Mouse (Mus musculus): ENCODE measurements at regions not wholly inside any gene's neighbourhood (a gene's known extent, or its start where the extent isn't known, plus 50 kb on each side); places are given as distances from the start of the nearest gene placed in this dataset.

DNA sequence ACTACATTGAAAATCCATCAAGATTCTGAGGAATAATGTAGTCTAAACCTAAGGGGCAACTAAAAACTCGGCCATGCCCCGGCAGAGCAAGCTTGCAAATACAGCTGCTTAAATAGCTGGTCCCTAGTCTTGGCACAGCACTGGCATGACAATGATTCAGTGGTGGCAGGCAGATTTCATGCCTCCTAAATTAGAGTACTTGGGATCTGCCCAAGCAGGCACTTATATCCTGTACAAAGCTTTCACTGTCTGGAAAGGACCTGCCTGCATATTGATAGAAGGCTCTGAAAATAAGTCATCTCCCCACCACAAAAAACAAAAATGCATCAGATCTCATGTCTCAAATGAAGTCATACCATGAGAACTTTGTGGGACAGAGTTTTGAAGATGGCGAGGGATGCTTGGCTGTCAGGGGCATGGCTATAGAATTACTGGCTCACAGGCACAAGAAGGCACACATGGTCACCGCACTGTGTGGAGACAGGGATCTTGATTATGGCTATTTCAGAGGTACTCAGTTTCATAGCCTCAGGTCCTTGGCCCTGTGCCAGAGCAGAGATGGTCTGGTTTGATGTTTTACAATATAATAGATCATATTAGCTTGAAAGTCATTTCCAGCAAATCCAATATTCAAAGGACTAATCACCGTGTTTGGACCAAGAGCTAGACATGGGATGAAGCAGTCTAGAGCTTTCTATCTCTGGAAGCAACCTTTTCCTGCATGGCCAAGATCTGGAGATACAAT is 217.7 kb downstream of the Gm45692 start:
- Histone ChIP-seq H3K9me3 (replicated peaks) (no peaks in the 10 kb centered on the region), H3K27me3 (no peaks in the 10 kb centered on the region), H3K4me3 (replicated peaks) (no peak overlapping the region), H3K36me3 (no peaks in the 10 kb centered on the region), H3K4me2 (no peak overlapping the region), H3K4me1 (replicated peaks) (no peaks in the 10 kb centered on the region), H3K27ac (no peak overlapping the region), H3K9ac (no peak overlapping the region)
- ATAC-seq (ENCODE audit: low read depth) (no peak), DNase-seq (no peak)
- 63% methylated on average over 5 of the region's 5 CpGs for whole genome bisulfite sequencing (ENCODE audit: insufficient replicate concordance)

GRCm38 (mm10) chr8:26345078-26345477 is 225.7 kb downstream of the Gm45692 start:
- H3K9ac ChIP-seq: no peak overlapping the region
- H3K27me3 ChIP-seq: no peaks in the 10 kb centered on the region
- H3K27ac ChIP-seq: no peak overlapping the region
- H3K4me1 ChIP-seq (replicated peaks): peaks cover 4% of the 10 kb centered on the region
- 20% methylated on average over 6 of the region's 6 CpGs for WGBS (ENCODE audit: insufficient replicate concordance)
- DNase-seq: peak; percentile 3
- H3K9me3 ChIP-seq (replicated peaks): no peaks in the 10 kb centered on the region
- no peak for ATAC-seq (ENCODE audit: low read depth)
- no peak overlapping the region for H3K4me2 ChIP-seq
- no peaks in the 10 kb centered on the region for H3K36me3 ChIP-seq
- H3K4me3 ChIP-seq (replicated peaks): no peak overlapping the region

DNA sequence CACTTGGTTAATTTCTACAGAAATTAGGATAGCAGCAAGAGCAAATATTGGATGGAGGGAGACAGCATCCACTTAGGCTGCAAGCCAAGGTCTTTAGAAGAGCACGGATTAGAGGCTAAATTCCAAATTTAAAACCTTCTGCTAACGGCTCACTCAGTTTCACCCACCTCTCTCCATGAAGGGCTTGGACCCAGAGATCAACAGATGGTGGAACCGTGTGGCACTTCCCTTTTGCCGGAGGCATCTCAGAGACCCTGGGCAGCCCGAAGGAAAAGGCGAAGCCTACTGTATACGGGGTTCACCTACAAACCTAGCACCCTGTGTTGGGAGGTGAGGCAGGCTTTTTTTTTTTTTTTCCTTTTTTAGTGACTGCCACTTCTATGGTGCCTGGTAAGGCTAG is 229.9 kb downstream of the Gm45692 start:
- DNase-seq (no peak), ATAC-seq (ENCODE audit: low read depth) (no peak)
- Histone ChIP-seq H3K27me3 (no peaks in the 10 kb centered on the region), H3K4me3 (replicated peaks) (no peak overlapping the region), H3K9ac (no peak overlapping the region), H3K27ac (no peak overlapping the region), H3K4me1 (replicated peaks) (peaks cover 4% of the 10 kb centered on the region), H3K9me3 (replicated peaks) (no peaks in the 10 kb centered on the region), H3K36me3 (no peaks in the 10 kb centered on the region), H3K4me2 (no peak overlapping the region)
- WGBS (ENCODE audit: insufficient replicate concordance): 67% methylated on average over 7 of the region's 7 CpGs

GRCm38 (mm10) chr8:26349854-26350253 is 230.5 kb downstream of the Gm45692 start:
- WGBS (ENCODE audit: insufficient replicate concordance): 80% methylated on average over 3 of the region's 3 CpGs
- Histone ChIP-seq H3K4me2 (no peak overlapping the region), H3K4me3 (replicated peaks) (no peak overlapping the region), H3K36me3 (no peaks in the 10 kb centered on the region), H3K9me3 (replicated peaks) (no peaks in the 10 kb centered on the region), H3K27me3 (no peaks in the 10 kb centered on the region), H3K27ac (no peak overlapping the region), H3K9ac (no peak overlapping the region), H3K4me1 (replicated peaks) (peaks cover 4% of the 10 kb centered on the region)
- DNase-seq (no peak), ATAC-seq (ENCODE audit: low read depth) (no peak)

GRCm38 (mm10) chr8:26350616-26351015 is 231.3 kb downstream of the Gm45692 start:
- no peak overlapping the region for H3K4me3 ChIP-seq (replicated peaks)
- H3K4me1 ChIP-seq (replicated peaks): peaks cover 4% of the 10 kb centered on the region
- H3K27ac ChIP-seq: no peak overlapping the region
- 57% methylated on average over 4 of the region's 4 CpGs for WGBS (ENCODE audit: insufficient replicate concordance)
- H3K27me3 ChIP-seq: no peaks in the 10 kb centered on the region
- H3K9me3 ChIP-seq (replicated peaks): no peaks in the 10 kb centered on the region
- no peak overlapping the region for H3K4me2 ChIP-seq
- no peak overlapping the region for H3K9ac ChIP-seq
- no peaks in the 10 kb centered on the region for H3K36me3 ChIP-seq
- no peak for DNase-seq
- no peak for ATAC-seq (ENCODE audit: low read depth)

DNA sequence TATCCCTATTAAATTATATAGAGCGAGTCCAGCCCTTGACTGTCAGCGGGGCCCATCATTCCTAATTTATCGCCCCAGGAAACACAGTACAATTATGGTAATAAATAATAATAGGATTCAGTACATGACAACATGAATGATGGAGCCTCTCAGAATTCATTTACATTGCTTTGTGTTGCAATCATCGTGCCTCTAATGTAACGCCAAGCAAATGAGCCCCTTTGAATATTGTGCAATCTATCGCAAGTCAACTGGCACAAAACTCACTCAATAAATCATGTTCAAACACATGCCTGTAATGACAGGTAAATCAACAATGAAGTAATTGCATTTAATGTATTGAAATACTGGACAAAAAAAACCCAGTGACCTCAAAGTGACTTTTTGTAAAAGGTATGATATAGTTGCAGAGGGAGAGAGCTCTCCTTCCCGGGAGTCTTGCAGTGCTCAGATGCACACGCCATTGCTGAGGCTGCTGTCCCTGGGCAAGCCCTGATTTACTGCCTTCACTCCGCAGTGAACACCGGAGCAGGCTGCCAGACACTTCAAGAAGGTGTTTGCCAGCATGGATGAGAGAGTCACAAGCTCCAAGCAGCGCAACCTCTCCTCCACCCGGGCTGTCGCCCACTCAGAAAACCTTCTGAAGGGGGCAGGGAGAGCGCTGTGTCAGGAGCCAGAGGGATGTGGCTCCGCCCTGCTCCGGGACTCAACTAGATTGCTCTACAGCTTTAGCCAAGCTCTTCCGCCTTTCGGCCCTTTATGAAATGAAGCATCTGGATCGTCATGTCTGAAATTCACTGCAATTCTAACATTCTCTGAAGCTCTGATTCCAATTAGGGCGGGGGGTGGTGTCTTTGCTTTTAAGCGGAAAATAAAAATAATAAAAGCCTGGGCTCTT is 232.6 kb downstream of the Gm45692 start:
- no peaks in the 10 kb centered on the region for H3K27me3 ChIP-seq
- H3K36me3 ChIP-seq: no peaks in the 10 kb centered on the region
- peaks cover 4% of the 10 kb centered on the region for H3K4me1 ChIP-seq (replicated peaks)
- no peak overlapping the region for H3K9ac ChIP-seq
- no peak overlapping the region for H3K27ac ChIP-seq
- H3K4me2 ChIP-seq: peak overlapping the region; percentile 17; the same call in 1 of the 2 replicates
- no peaks in the 10 kb centered on the region for H3K9me3 ChIP-seq (replicated peaks)
- WGBS (ENCODE audit: insufficient replicate concordance): 61% methylated on average over 21 of the region's 21 CpGs
- no peak overlapping the region for H3K4me3 ChIP-seq (replicated peaks)
- ATAC-seq (ENCODE audit: low read depth) (no peak), DNase-seq (no peak)

- Histone ChIP-seq H3K4me2 (no peak overlapping the region), H3K27me3 (no peaks in the 10 kb centered on the region), H3K9me3 (replicated peaks) (no peaks in the 10 kb centered on the region), H3K27ac (no peak overlapping the region), H3K9ac (no peak overlapping the region), H3K36me3 (no peaks in the 10 kb centered on the region), H3K4me3 (replicated peaks) (no peak overlapping the region), H3K4me1 (replicated peaks) (peaks cover 4% of the 10 kb centered on the region)
- DNase-seq: no peak
- ATAC-seq (ENCODE audit: low read depth): no peak
- 74% methylated on average over 9 of the region's 9 CpGs for WGBS (ENCODE audit: insufficient replicate concordance)
These were observed 233.2 kb downstream of the Gm45692 start for GRCm38 (mm10) chr8:26352541-26353010.

DNA sequence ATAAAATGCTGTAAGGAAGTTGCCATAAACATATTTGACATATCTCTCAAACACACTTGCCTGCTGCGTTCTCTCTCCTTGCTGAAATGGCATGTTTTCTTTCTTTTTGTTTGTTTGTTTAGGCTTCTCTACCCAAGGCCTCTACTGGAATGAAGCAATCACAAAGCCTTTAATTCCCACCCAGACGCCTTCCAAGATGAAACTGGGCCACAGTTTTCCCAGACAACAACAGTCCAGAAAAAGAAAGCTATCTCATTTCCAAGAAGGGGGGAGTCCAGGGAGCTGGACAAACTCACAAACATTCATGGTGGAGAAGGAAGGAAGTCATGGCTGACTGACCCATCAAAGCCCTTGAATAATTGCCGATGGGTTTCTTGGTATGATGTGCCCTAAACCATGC is 234.1 kb downstream of the Gm45692 start:
- H3K9me3 ChIP-seq (replicated peaks): no peaks in the 10 kb centered on the region
- 40% methylated on average over 3 of the region's 3 CpGs for WGBS (ENCODE audit: insufficient replicate concordance)
- DNase-seq (no peak), ATAC-seq (ENCODE audit: low read depth) (no peak)
- H3K4me1 ChIP-seq (replicated peaks): peaks cover 4% of the 10 kb centered on the region
- H3K4me2 ChIP-seq: no peak overlapping the region
- no peak overlapping the region for H3K9ac ChIP-seq
- no peak overlapping the region for H3K27ac ChIP-seq
- no peaks in the 10 kb centered on the region for H3K27me3 ChIP-seq
- H3K36me3 ChIP-seq: no peaks in the 10 kb centered on the region
- H3K4me3 ChIP-seq (replicated peaks): no peak overlapping the region

GRCm38 (mm10) chr8:26354516-26354915 is 235.2 kb downstream of the Gm45692 start:
- WGBS (ENCODE audit: insufficient replicate concordance): 44% methylated on average over 4 of the region's 4 CpGs
- ATAC-seq (ENCODE audit: low read depth): no peak
- no peak overlapping the region for H3K27ac ChIP-seq

GRCm38 (mm10) chr8:26356801-26357200 is 237.5 kb downstream of the Gm45692 start:
- Histone ChIP-seq H3K9ac (no peak overlapping the region), H3K36me3 (no peaks in the 10 kb centered on the region), H3K27ac (no peak overlapping the region), H3K4me1 (replicated peaks) (no peaks in the 10 kb centered on the region), H3K9me3 (replicated peaks) (no peaks in the 10 kb centered on the region), H3K27me3 (no peaks in the 10 kb centered on the region), H3K4me2 (no peak overlapping the region), H3K4me3 (replicated peaks) (no peak overlapping the region)
- DNase-seq: no peak
- 57% methylated on average over 8 of the region's 8 CpGs for WGBS (ENCODE audit: insufficient replicate concordance)
- ATAC-seq (ENCODE audit: low read depth): no peak

More at GRCm38 (mm10) chr8:26354516-26354915, 235.2 kb downstream of the Gm45692 start:
- Histone ChIP-seq H3K4me2 (no peak overlapping the region), H3K27me3 (no peaks in the 10 kb centered on the region), H3K9ac (no peak overlapping the region), H3K36me3 (no peaks in the 10 kb centered on the region), H3K9me3 (replicated peaks) (no peaks in the 10 kb centered on the region), H3K4me3 (replicated peaks) (no peak overlapping the region), H3K4me1 (replicated peaks) (peaks cover 3% of the 10 kb centered on the region)
- DNase-seq: no peak

- Histone ChIP-seq H3K27me3 (no peaks in the 10 kb centered on the region), H3K9ac (no peak overlapping the region), H3K27ac (no peak overlapping the region), H3K4me3 (replicated peaks) (no peak overlapping the region), H3K9me3 (replicated peaks) (no peaks in the 10 kb centered on the region), H3K36me3 (no peaks in the 10 kb centered on the region), H3K4me2 (no peak overlapping the region), H3K4me1 (replicated peaks) (no peaks in the 10 kb centered on the region)
- no peak for DNase-seq
- 69% methylated on average over 13 of the region's 13 CpGs for WGBS (ENCODE audit: insufficient replicate concordance)
- ATAC-seq (ENCODE audit: low read depth): no peak
These were observed 239.4 kb downstream of the Gm45692 start for GRCm38 (mm10) chr8:26358711-26359136.

All from liver, embryonic 13.5 days (tissue).